Mouse (Mus musculus) layer of hippocampus, adult 8-10 months (tissue): ENCODE measurements around the gene Cgas. TPM values are rescaled to one million over a fixed set of nuclear protein-coding genes. Genes with fewer than 3 reads are reported as not detected.
"Not testable (repeated sequence)": the region's sequence is repeated elsewhere in the genome, so short reads cannot be mapped to it uniquely, and the experiment has no call there.

ENCODE experiments used
- DNase-seq, 2 experiments: peaks; one replicate each; pipeline ENCODE4 v3.0.0; 2022; ENCODE audit warnings: low spot score in 2 of 2
- total RNA-seq, 4 experiments: library from RNA; stranded (reverse); gene quantifications; 2 replicates each; pipeline ENCODE4 v1.2.4; 2022

Cgas gene
- 1 to 10 TPM in 2 of 4 experiments, under 1 TPM in 2; 0.68 to 1.5 (median 0.91) TPM for total RNA-seq

- no peak for DNase-seq
Observed at GRCm38 (mm10) chr9:78442579-78443392, at the start of gene Cgas. TSS of gene Cgas (minus strand) at chr9:78443237.

- no peak for DNase-seq
Observed at GRCm38 (mm10) chr9:78492254-78492653, 49.2 kb upstream of the Cgas start.

GRCm38 (mm10) chr9:78491169-78491568, 48.1 kb upstream of the Cgas start:
- DNase-seq = no peak

GRCm38 (mm10) chr9:78488890-78489420, 45.9 kb upstream of the Cgas start, which contains the start of gene Eef1a1:
TSS of gene Eef1a1 (minus strand) at chr9:78489151.
- DNase-seq = no peak

GRCm38 (mm10) chr9:78488021-78488420, 45.0 kb upstream of the Cgas start:
- DNase-seq = not testable (repeated sequence)

GRCm38 (mm10) chr9:78484660-78485059, 41.6 kb upstream of the Cgas start:
- no peak for DNase-seq

GRCm38 (mm10) chr9:78482386-78482785, 39.3 kb upstream of the Cgas start:
- no peak for DNase-seq

GRCm38 (mm10) chr9:78481423-78482331, 38.6 kb upstream of the Cgas start:
- DNase-seq = peak; percentile 93 to 96

- peak; percentile 63 to 71 for DNase-seq
Observed at GRCm38 (mm10) chr9:78480706-78481358, 37.8 kb upstream of the Cgas start.

GRCm38 (mm10) chr9:78480227-78480626, 37.2 kb upstream of the Cgas start:
- not testable (repeated sequence) for DNase-seq

- DNase-seq = not testable (repeated sequence)
Observed at GRCm38 (mm10) chr9:78479308-78479707, 36.3 kb upstream of the Cgas start.

- not testable (repeated sequence) for DNase-seq
Observed at GRCm38 (mm10) chr9:78478009-78478605, 35.1 kb upstream of the Cgas start.

GRCm38 (mm10) chr9:78477021-78477551, 34.0 kb upstream of the Cgas start:
- DNase-seq = no peak

GRCm38 (mm10) chr9:78476531-78477020, 33.5 kb upstream of the Cgas start:
- no peak for DNase-seq

GRCm38 (mm10) chr9:78475873-78476272, 32.8 kb upstream of the Cgas start:
- no peak for DNase-seq

- DNase-seq = no peak
Observed at GRCm38 (mm10) chr9:78475383-78475780, 32.3 kb upstream of the Cgas start.

- DNase-seq = no peak
Observed at GRCm38 (mm10) chr9:78474771-78475382, 31.8 kb upstream of the Cgas start.

GRCm38 (mm10) chr9:78474270-78474669, 31.2 kb upstream of the Cgas start:
- DNase-seq = no peak

- no peak for DNase-seq
Observed at GRCm38 (mm10) chr9:78473588-78473987, 30.6 kb upstream of the Cgas start.

- no peak for DNase-seq
Observed at GRCm38 (mm10) chr9:78465725-78466124, 22.7 kb upstream of the Cgas start.
